Mouse (Mus musculus): ENCODE data around the gene Polr1c. TPM values are rescaled to one million over a fixed set of nuclear protein-coding genes. Genes with fewer than 3 reads are reported as not detected.

Polr1c gene
- polyA plus RNA-seq, 1 experiment from 2014 or later = 73.5 TPM

- ATAC-seq (replicated peaks; ENCODE audit: low FRiP score, low read depth) = no peak
- no peak overlapping the region for H3K27ac ChIP-seq
- H3K4me3 ChIP-seq (replicated peaks; ENCODE audit: low read depth, low read length) = no peak overlapping the region
- no peaks in the 10 kb centered on the region for H3K9me3 ChIP-seq (replicated peaks; ENCODE audit: low read length)
- no peak overlapping the region for H3K4me2 ChIP-seq (ENCODE audit: low read length)
- no peak overlapping the region for H3K9ac ChIP-seq (ENCODE audit: low read depth, low read length)
- peaks cover 8% of the 10 kb centered on the region; the same call in 1 of the 2 replicates for H3K4me1 ChIP-seq (replicated peaks; ENCODE audit: insufficient read depth, low read length)
- no peak for TF ChIP-seq CTCF (IDR thresholded peaks at IDR 0.05; ENCODE audit: low read depth)
- peaks cover 60% of the 10 kb centered on the region for H3K36me3 ChIP-seq (ENCODE audit: insufficient read depth, low read length)
- no peaks in the 10 kb centered on the region for H3K27me3 ChIP-seq (ENCODE audit: insufficient read depth, low read length)
- WGBS = 89% methylated on average over 13 of the region's 13 CpGs
- no peak for DNase-seq (ENCODE audit: low spot score)
Measured at GRCm38 (mm10) chr17:46242274-46242673, 5.6 kb downstream of the Polr1c start.

DNA sequence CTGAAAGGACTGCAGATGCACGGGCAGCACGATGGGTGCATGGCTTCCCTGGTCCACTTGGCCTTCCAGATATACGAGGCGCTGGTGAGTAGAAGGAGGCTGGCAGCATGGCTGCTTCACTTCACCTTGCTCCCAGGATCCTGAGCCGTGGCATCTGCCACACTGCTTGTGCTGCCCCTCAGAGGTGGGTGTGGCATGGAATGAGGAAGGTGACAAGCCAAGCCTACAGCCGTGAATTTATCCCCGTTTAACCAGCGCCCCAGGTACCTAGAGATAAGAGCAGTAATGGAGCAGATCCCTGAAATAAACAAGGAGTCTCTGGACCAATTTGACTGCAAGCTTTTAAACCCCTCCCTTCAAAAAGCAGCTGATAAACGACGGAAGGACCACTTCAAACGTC, 6.4 kb downstream of the Polr1c start:
- WGBS = 72% methylated on average over 11 of the region's 11 CpGs
- peaks cover 67% of the 10 kb centered on the region for H3K36me3 ChIP-seq (ENCODE audit: insufficient read depth, low read length)
- no peak for ATAC-seq (replicated peaks; ENCODE audit: low FRiP score, low read depth)

GRCm38 (mm10) chr17:46239516-46240114, 8.2 kb downstream of the Polr1c start:
- DNase-seq (ENCODE audit: low spot score) (no peak), ATAC-seq (replicated peaks; ENCODE audit: low FRiP score, low read depth) (no peak)
- no peak overlapping the region for H3K27ac ChIP-seq
- H3K4me1 ChIP-seq (replicated peaks; ENCODE audit: insufficient read depth, low read length) = no peaks in the 10 kb centered on the region
- H3K27me3 ChIP-seq (ENCODE audit: insufficient read depth, low read length) = no peaks in the 10 kb centered on the region
- no peak for TF ChIP-seq CTCF (IDR thresholded peaks at IDR 0.05; ENCODE audit: low read depth)
- 93% methylated on average over 15 of the region's 15 CpGs for WGBS
- no peak overlapping the region for H3K4me2 ChIP-seq (ENCODE audit: low read length)
- no peak overlapping the region for H3K9ac ChIP-seq (ENCODE audit: low read depth, low read length)
- peaks cover 70% of the 10 kb centered on the region for H3K36me3 ChIP-seq (ENCODE audit: insufficient read depth, low read length)
- H3K9me3 ChIP-seq (replicated peaks; ENCODE audit: low read length) = no peaks in the 10 kb centered on the region
- no peak overlapping the region for H3K4me3 ChIP-seq (replicated peaks; ENCODE audit: low read depth, low read length)

More for the DNA sequence above, 6.4 kb downstream of the Polr1c start:
- H3K27me3 ChIP-seq (ENCODE audit: insufficient read depth, low read length) = no peaks in the 10 kb centered on the region
- H3K9me3 ChIP-seq (replicated peaks; ENCODE audit: low read length) = no peaks in the 10 kb centered on the region
- no peak for TF ChIP-seq CTCF (IDR thresholded peaks at IDR 0.05; ENCODE audit: low read depth)
- no peak for DNase-seq (ENCODE audit: low spot score)
- no peak overlapping the region for H3K27ac ChIP-seq
- H3K4me1 ChIP-seq (replicated peaks; ENCODE audit: insufficient read depth, low read length) = 0 out of 2 replicates have a peak, but pooled peaks cover under 1% of the 10 kb centered on the region
- no peak overlapping the region for H3K4me2 ChIP-seq (ENCODE audit: low read length)
- H3K9ac ChIP-seq (ENCODE audit: low read depth, low read length) = no peak overlapping the region
- no peak overlapping the region for H3K4me3 ChIP-seq (replicated peaks; ENCODE audit: low read depth, low read length)

- no peak overlapping the region for H3K4me3 ChIP-seq (replicated peaks; ENCODE audit: low read depth, low read length)
- H3K36me3 ChIP-seq (ENCODE audit: insufficient read depth, low read length) = peaks cover 52% of the 10 kb centered on the region
- H3K4me2 ChIP-seq (ENCODE audit: low read length) = no peak overlapping the region
- no peak overlapping the region for H3K27ac ChIP-seq
- 79% methylated on average over 5 of the region's 5 CpGs for WGBS
- H3K4me1 ChIP-seq (replicated peaks; ENCODE audit: insufficient read depth, low read length) = no peaks in the 10 kb centered on the region
- TF ChIP-seq CTCF (IDR thresholded peaks at IDR 0.05; ENCODE audit: low read depth) = no peak
- no peaks in the 10 kb centered on the region for H3K27me3 ChIP-seq (ENCODE audit: insufficient read depth, low read length)
- DNase-seq (ENCODE audit: low spot score) (no peak), ATAC-seq (replicated peaks; ENCODE audit: low FRiP score, low read depth) (no peak)
- no peak overlapping the region for H3K9ac ChIP-seq (ENCODE audit: low read depth, low read length)
- no peaks in the 10 kb centered on the region for H3K9me3 ChIP-seq (replicated peaks; ENCODE audit: low read length)
Measured at GRCm38 (mm10) chr17:46237480-46237879, 10.4 kb downstream of the Polr1c start.

DNA sequence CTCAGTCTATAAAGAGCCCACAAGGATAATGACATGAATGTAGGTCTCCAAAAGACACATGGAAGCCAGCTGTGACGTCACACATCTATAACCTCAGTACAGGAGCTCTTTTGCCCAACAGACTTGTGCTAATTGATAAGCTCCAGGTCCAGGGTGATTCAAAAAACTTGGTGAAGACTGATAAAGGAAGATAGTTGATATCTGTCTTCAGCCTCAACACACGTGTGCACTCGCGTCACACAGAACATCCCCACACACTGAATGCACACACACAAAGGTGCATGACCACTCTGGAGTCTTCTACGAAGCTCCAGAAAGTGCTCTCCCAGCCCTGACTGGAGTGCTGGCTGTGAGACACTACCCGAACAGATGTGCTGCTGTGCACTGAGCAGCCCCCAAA, 10.8 kb downstream of the Polr1c start:
- Histone ChIP-seq H3K9me3 (replicated peaks; ENCODE audit: low read length) (no peaks in the 10 kb centered on the region), H3K27me3 (ENCODE audit: insufficient read depth, low read length) (no peaks in the 10 kb centered on the region), H3K4me1 (replicated peaks; ENCODE audit: insufficient read depth, low read length) (no peaks in the 10 kb centered on the region), H3K36me3 (ENCODE audit: insufficient read depth, low read length) (peaks cover 48% of the 10 kb centered on the region), H3K4me2 (ENCODE audit: low read length) (no peak overlapping the region), H3K27ac (no peak overlapping the region), H3K9ac (ENCODE audit: low read depth, low read length) (no peak overlapping the region), H3K4me3 (replicated peaks; ENCODE audit: low read depth, low read length) (no peak overlapping the region)
- DNase-seq (ENCODE audit: low spot score) (no peak), ATAC-seq (replicated peaks; ENCODE audit: low FRiP score, low read depth) (no peak)
- WGBS = 89% methylated on average over 6 of the region's 6 CpGs
- TF ChIP-seq CTCF (IDR thresholded peaks at IDR 0.05; ENCODE audit: low read depth) = no peak

DNA sequence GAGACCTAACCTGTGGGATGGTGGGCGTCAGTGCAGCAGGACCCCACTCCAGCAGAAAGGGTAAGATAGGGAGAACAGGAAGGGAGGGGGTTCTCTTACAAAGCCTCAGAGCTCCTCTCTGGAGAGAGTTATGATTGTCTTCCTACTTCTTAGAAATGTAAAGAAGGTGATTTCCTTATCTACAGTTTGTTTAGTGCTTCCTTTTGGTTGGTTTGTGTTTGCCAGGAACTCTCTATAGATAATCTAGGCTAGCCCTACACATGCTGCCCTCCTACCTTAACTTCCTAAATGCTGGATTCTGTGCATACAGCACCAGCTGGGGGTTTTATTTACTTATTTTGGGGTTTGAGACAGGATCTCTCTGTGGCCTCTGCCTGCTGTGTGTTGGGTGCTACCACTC, 11.8 kb downstream of the Polr1c start:
- DNase-seq (ENCODE audit: low spot score) (no peak), ATAC-seq (replicated peaks; ENCODE audit: low FRiP score, low read depth) (no peak)
- H3K9me3 ChIP-seq (replicated peaks; ENCODE audit: low read length) = no peaks in the 10 kb centered on the region
- no peak overlapping the region for H3K27ac ChIP-seq
- H3K27me3 ChIP-seq (ENCODE audit: insufficient read depth, low read length) = no peaks in the 10 kb centered on the region
- H3K9ac ChIP-seq (ENCODE audit: low read depth, low read length) = no peak overlapping the region
- WGBS = 80% methylated on average over 1 of the region's 1 CpGs
- H3K4me1 ChIP-seq (replicated peaks; ENCODE audit: insufficient read depth, low read length) = no peaks in the 10 kb centered on the region
- H3K4me2 ChIP-seq (ENCODE audit: low read length) = no peak overlapping the region
- no peak overlapping the region for H3K4me3 ChIP-seq (replicated peaks; ENCODE audit: low read depth, low read length)
- H3K36me3 ChIP-seq (ENCODE audit: insufficient read depth, low read length) = peaks cover 44% of the 10 kb centered on the region
- no peak for TF ChIP-seq CTCF (IDR thresholded peaks at IDR 0.05; ENCODE audit: low read depth)

GRCm38 (mm10) chr17:46227576-46227975, 20.3 kb downstream of the Polr1c start:
- Histone ChIP-seq H3K36me3 (ENCODE audit: insufficient read depth, low read length) (peaks cover 83% of the 10 kb centered on the region), H3K9me3 (replicated peaks; ENCODE audit: low read length) (no peaks in the 10 kb centered on the region), H3K27ac (no peak overlapping the region), H3K4me3 (replicated peaks; ENCODE audit: low read depth, low read length) (no peak overlapping the region), H3K4me2 (ENCODE audit: low read length) (no peak overlapping the region), H3K4me1 (replicated peaks; ENCODE audit: insufficient read depth, low read length) (no peaks in the 10 kb centered on the region), H3K27me3 (ENCODE audit: insufficient read depth, low read length) (no peaks in the 10 kb centered on the region), H3K9ac (ENCODE audit: low read depth, low read length) (no peak overlapping the region)
- TF ChIP-seq CTCF (IDR thresholded peaks at IDR 0.05; ENCODE audit: low read depth) = no peak
- DNase-seq (ENCODE audit: low spot score) (no peak), ATAC-seq (replicated peaks; ENCODE audit: low FRiP score, low read depth) (no peak)
- 89% methylated on average over 7 of the region's 7 CpGs for WGBS
